Mouse (Mus musculus): ENCODE measurements around the gene Mybph. TPM values are rescaled to one million over a fixed set of nuclear protein-coding genes. Genes with fewer than 3 reads are reported as not detected.

The Mybph gene
- polyA plus RNA-seq, 1 experiment from 2014 or later = 0.28 TPM

GRCm38 (mm10) chr1:134212351-134212750 lies 19.1 kb downstream of the Mybph start:
- Histone ChIP-seq H3K9me3 (replicated peaks) (no peaks in the 10 kb centered on the region), H3K36me3 (no peaks in the 10 kb centered on the region), H3K4me1 (replicated peaks) (peaks cover 44% of the 10 kb centered on the region), H3K4me3 (no peak overlapping the region), H3K4me2 (no peak overlapping the region), H3K9ac (no peak overlapping the region), H3K27ac (no peak overlapping the region), H3K27me3 (peaks cover 8% of the 10 kb centered on the region; the same call in 1 of the 2 replicates)
- WGBS = 72% methylated on average over 5 of the region's 6 CpGs
- no peak for ATAC-seq (replicated peaks; ENCODE audit: insufficient number of reproducible peaks, insufficient read depth, low FRiP score, low read depth)

- Histone ChIP-seq H3K9ac (no peak overlapping the region), H3K27ac (no peak overlapping the region), H3K27me3 (peaks cover 8% of the 10 kb centered on the region; the same call in 1 of the 2 replicates), H3K9me3 (replicated peaks) (no peaks in the 10 kb centered on the region), H3K4me3 (no peak overlapping the region), H3K4me2 (no peak overlapping the region), H3K4me1 (replicated peaks) (peaks cover 44% of the 10 kb centered on the region), H3K36me3 (no peaks in the 10 kb centered on the region)
- ATAC-seq (replicated peaks; ENCODE audit: insufficient number of reproducible peaks, insufficient read depth, low FRiP score, low read depth) = no peak; the same call in 1 of the 2 replicates
- 45% methylated on average over 7 of the region's 7 CpGs for WGBS
Measured at GRCm38 (mm10) chr1:134213405-134213804, 20.2 kb downstream of the Mybph start.

- Histone ChIP-seq H3K27ac (no peak overlapping the region), H3K4me3 (no peak overlapping the region), H3K36me3 (no peaks in the 10 kb centered on the region), H3K9me3 (replicated peaks) (no peaks in the 10 kb centered on the region), H3K27me3 (peaks cover 7% of the 10 kb centered on the region; the same call in 1 of the 2 replicates), H3K4me2 (no peak overlapping the region), H3K9ac (no peak overlapping the region), H3K4me1 (replicated peaks) (peaks cover 44% of the 10 kb centered on the region)
- no peak for ATAC-seq (replicated peaks; ENCODE audit: insufficient number of reproducible peaks, insufficient read depth, low FRiP score, low read depth)
- WGBS = 82% methylated on average over 7 of the region's 7 CpGs
Measured at GRCm38 (mm10) chr1:134215059-134215458, 21.8 kb downstream of the Mybph start.

GRCm38 (mm10) chr1:134215751-134216628 lies 22.7 kb downstream of the Mybph start:
- no peak for ATAC-seq (replicated peaks; ENCODE audit: insufficient number of reproducible peaks, insufficient read depth, low FRiP score, low read depth)
- Histone ChIP-seq H3K4me1 (replicated peaks) (peaks cover 39% of the 10 kb centered on the region), H3K4me2 (no peak overlapping the region), H3K27ac (no peak overlapping the region), H3K9ac (no peak overlapping the region), H3K36me3 (no peaks in the 10 kb centered on the region), H3K9me3 (replicated peaks) (no peaks in the 10 kb centered on the region), H3K27me3 (0 out of 2 replicates have a peak, but pooled peaks cover 4% of the 10 kb centered on the region), H3K4me3 (no peak overlapping the region)
- WGBS = 37% methylated on average over 11 of the region's 11 CpGs

GRCm38 (mm10) chr1:134216629-134216971 lies 23.4 kb downstream of the Mybph start:
- Histone ChIP-seq H3K27me3 (0 out of 2 replicates have a peak, but pooled peaks cover 4% of the 10 kb centered on the region), H3K27ac (no peak overlapping the region)
- WGBS = 86% methylated on average over 2 of the region's 2 CpGs

GRCm38 (mm10) chr1:134217028-134217481 lies 23.8 kb downstream of the Mybph start:
- Histone ChIP-seq H3K27ac (no peak overlapping the region), H3K4me3 (no peak overlapping the region), H3K4me2 (no peak overlapping the region), H3K4me1 (replicated peaks) (peaks cover 40% of the 10 kb centered on the region), H3K9me3 (replicated peaks) (no peaks in the 10 kb centered on the region), H3K27me3 (0 out of 2 replicates have a peak, but pooled peaks cover 4% of the 10 kb centered on the region), H3K36me3 (no peaks in the 10 kb centered on the region), H3K9ac (no peak overlapping the region)
- WGBS = 61% methylated on average over 12 of the region's 12 CpGs
- no peak for ATAC-seq (replicated peaks; ENCODE audit: insufficient number of reproducible peaks, insufficient read depth, low FRiP score, low read depth)

More at GRCm38 (mm10) chr1:134216629-134216971, 23.4 kb downstream of the Mybph start:
- no peak for ATAC-seq (replicated peaks; ENCODE audit: insufficient number of reproducible peaks, insufficient read depth, low FRiP score, low read depth)
- Histone ChIP-seq H3K9ac (no peak overlapping the region), H3K9me3 (replicated peaks) (no peaks in the 10 kb centered on the region), H3K4me2 (no peak overlapping the region), H3K36me3 (no peaks in the 10 kb centered on the region), H3K4me3 (no peak overlapping the region), H3K4me1 (replicated peaks) (peaks cover 40% of the 10 kb centered on the region)

- no peak for ATAC-seq (replicated peaks; ENCODE audit: insufficient number of reproducible peaks, insufficient read depth, low FRiP score, low read depth)
- H3K9ac ChIP-seq = no peak overlapping the region
- H3K27me3 ChIP-seq = 0 out of 2 replicates have a peak, but pooled peaks cover 4% of the 10 kb centered on the region
- no peaks in the 10 kb centered on the region for H3K9me3 ChIP-seq (replicated peaks)
- WGBS = 77% methylated on average over 3 of the region's 3 CpGs
- no peak overlapping the region for H3K27ac ChIP-seq
- peaks cover 41% of the 10 kb centered on the region for H3K4me1 ChIP-seq (replicated peaks)
- no peak overlapping the region for H3K4me3 ChIP-seq
- no peak overlapping the region for H3K4me2 ChIP-seq
- no peaks in the 10 kb centered on the region for H3K36me3 ChIP-seq
Measured at GRCm38 (mm10) chr1:134217942-134218341, 24.7 kb downstream of the Mybph start.

- Histone ChIP-seq H3K27ac (no peak overlapping the region), H3K9me3 (replicated peaks) (no peaks in the 10 kb centered on the region), H3K9ac (no peak overlapping the region), H3K36me3 (no peaks in the 10 kb centered on the region), H3K4me2 (no peak overlapping the region), H3K4me1 (replicated peaks) (peaks cover 44% of the 10 kb centered on the region), H3K27me3 (0 out of 2 replicates have a peak, but pooled peaks cover 9% of the 10 kb centered on the region), H3K4me3 (no peak overlapping the region)
- 90% methylated on average over 5 of the region's 5 CpGs for WGBS
- ATAC-seq (replicated peaks; ENCODE audit: insufficient number of reproducible peaks, insufficient read depth, low FRiP score, low read depth) = no peak
Measured at GRCm38 (mm10) chr1:134219608-134220007, 26.4 kb downstream of the Mybph start.

GRCm38 (mm10) chr1:134221172-134221571 lies 27.9 kb downstream of the Mybph start:
- no peak overlapping the region for H3K4me3 ChIP-seq
- H3K4me2 ChIP-seq = no peak overlapping the region
- H3K4me1 ChIP-seq (replicated peaks) = peaks cover 38% of the 10 kb centered on the region
- H3K27me3 ChIP-seq = 0 out of 2 replicates have a peak, but pooled peaks cover 5% of the 10 kb centered on the region
- H3K27ac ChIP-seq = no peak overlapping the region
- no peak overlapping the region for H3K9ac ChIP-seq
- H3K36me3 ChIP-seq = no peaks in the 10 kb centered on the region
- H3K9me3 ChIP-seq (replicated peaks) = no peaks in the 10 kb centered on the region
- no peak for ATAC-seq (replicated peaks; ENCODE audit: insufficient number of reproducible peaks, insufficient read depth, low FRiP score, low read depth)
- WGBS = 60% methylated on average over 1 of the region's 1 CpGs

GRCm38 (mm10) chr1:134222122-134223055 lies 29.1 kb downstream of the Mybph start:
- H3K9ac ChIP-seq = no peak overlapping the region
- H3K4me2 ChIP-seq = no peak overlapping the region
- ATAC-seq (replicated peaks; ENCODE audit: insufficient number of reproducible peaks, insufficient read depth, low FRiP score, low read depth) = peak; percentile 84
- H3K9me3 ChIP-seq (replicated peaks) = no peaks in the 10 kb centered on the region
- 33% methylated on average over 8 of the region's 8 CpGs for WGBS
- no peaks in the 10 kb centered on the region for H3K36me3 ChIP-seq
- 0 out of 2 replicates have a peak, but pooled peaks cover 5% of the 10 kb centered on the region for H3K27me3 ChIP-seq
- no peak overlapping the region for H3K4me3 ChIP-seq
- H3K4me1 ChIP-seq (replicated peaks) = peaks cover 40% of the 10 kb centered on the region
- peak overlapping the region; percentile 86 for H3K27ac ChIP-seq

All from heart, embryonic 15.5 days (tissue).